Mouse (Mus musculus) neural tube, embryonic 11.5 days (tissue): ENCODE measurements around the gene St8sia1. TPM values are rescaled to one million over a fixed set of nuclear protein-coding genes. Genes with fewer than 3 reads are reported as not detected.

ENCODE experiments used
- polyA plus RNA-seq: library from polyadenylated mRNA; unstranded; fragments of >200 nt; fragmentation: Nextera tagmentation; extraction: Ambion mirVana; gene quantifications from 2 replicates; pipeline ENCODE4 v1.2.1, GENCODE M21; 2014

St8sia1 gene
- polyA plus RNA-seq, 1 experiment from 2014 or later = 10.6 TPM

Other genes starting within 250 kb of the St8sia1 start
- 130 and 133 TPM in 2 replicates for gene Cmas, start 207.8 kb downstream of the St8sia1 start, polyA plus RNA-seq
- gene Sult6b2, start 159.9 kb downstream of the St8sia1 start, polyA plus RNA-seq = 0.15 and 0.29 TPM in 2 replicates
- gene C2cd5, start 135.7 kb upstream of the St8sia1 start, polyA plus RNA-seq = 32.5 and 34.8 TPM in 2 replicates
- gene Etnk1, start 202.8 kb upstream of the St8sia1 start, polyA plus RNA-seq = 35.0 and 37.0 TPM in 2 replicates